Mouse (Mus musculus): Measurements from ENCODE around the gene Trpv6. TPM values are rescaled to one million over a fixed set of nuclear protein-coding genes. Genes with fewer than 3 reads are reported as not detected.

Trpv6 gene
- 0.72 and 0.74 TPM in 2 replicates for polyA plus RNA-seq (2012; rRNA removed)

DNA sequence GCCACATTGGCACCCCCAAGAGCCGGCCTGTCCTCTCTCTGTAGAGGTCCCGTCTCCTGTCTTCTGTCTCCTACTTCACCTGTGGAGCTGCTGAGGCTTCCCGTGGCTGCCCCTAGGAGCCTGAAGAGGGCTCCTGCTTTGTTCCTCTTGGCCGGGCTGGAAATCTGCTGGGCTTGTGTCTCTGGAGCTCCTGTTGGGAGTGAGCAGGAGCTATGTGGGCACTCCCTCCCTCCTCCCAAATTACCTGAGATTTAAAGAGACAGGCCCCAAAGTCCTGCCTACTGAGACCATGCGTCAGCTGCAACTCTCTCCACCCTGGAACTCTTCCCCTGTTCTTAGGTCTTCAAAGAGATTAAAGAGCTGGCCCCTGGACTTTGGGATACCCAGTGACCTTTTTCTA is at the start of gene Trpv6:
Gene Trpv6 (minus strand): TSS at position 228 of the 400 bp plus-strand sequence.
- no peak for DNase-seq (ENCODE audit: extremely low spot score in 1 of 2, low spot score in 1 of 2)

GRCm38 (mm10) chr6:41685596-41685995 is 49.4 kb upstream of the Trpv6 start:
- no peak for DNase-seq (ENCODE audit: extremely low spot score in 1 of 2, low spot score in 1 of 2)

DNA sequence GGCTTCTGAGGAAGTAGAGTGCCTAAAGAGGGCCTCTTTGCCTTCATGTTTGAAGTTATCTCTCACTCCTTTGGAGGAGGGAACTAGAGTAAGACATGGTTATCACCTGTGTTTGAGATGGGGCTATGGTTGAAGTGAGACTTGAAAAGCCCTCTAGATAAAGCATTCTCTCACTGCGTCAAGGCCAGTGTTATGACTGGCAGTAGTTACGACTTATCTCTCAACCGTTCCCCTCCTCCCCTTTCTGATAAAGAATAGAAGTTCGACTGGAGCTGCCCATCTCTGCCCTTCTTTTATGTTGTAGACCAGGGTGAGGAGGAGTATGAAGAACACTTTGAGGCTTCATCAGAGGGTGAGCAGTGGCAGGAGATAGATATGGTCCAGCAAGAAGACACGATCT is 48.7 kb upstream of the Trpv6 start:
- no peak for DNase-seq (ENCODE audit: extremely low spot score in 1 of 2, low spot score in 1 of 2)

GRCm38 (mm10) chr6:41684131-41684530 is 47.9 kb upstream of the Trpv6 start, which contains the start of gene Llcfc1:
Gene Llcfc1 (plus strand): TSS chr6:41684431.
- no peak for DNase-seq (ENCODE audit: extremely low spot score in 1 of 2, low spot score in 1 of 2)

DNA sequence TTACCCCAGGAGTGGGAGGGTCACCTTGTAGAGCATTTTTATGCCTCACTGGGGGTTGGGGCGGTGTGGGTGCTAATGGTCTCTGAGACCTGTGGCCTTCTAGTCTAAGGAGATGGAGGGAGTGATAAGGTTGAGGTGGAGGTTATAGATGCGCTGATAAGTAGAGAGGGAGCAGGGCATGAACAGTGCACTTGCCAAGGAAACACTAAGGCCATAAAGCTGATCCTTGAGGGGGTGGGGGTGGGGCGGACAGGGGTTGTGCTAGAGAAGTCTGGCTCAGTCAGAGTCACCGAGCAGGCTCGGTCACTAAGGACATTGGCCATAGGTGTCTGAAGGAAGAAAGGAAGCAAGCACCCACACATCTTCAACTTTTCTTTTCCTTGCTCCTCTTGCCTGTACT is 45.5 kb upstream of the Trpv6 start:
- DNase-seq (ENCODE audit: extremely low spot score in 1 of 2, low spot score in 1 of 2), result no peak

DNA sequence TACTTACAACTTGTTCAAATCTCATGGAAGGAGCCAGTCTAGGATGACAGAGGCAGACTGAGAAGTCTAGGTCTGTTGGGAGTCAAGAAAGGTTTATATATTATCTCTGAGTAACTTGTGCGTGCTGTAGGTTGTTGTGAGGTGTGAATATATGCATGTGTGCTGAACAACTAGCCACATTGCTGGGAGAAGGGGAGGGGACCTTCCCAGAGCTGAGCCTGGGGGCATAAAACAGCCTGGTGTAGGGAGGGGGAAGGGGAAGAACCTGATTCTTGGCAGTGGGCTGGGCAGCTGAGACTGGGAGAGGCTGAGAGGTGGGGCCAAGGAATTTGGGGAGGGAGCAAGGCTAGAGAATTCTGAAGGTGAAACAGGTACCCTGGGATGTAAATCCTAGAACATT is 44.5 kb upstream of the Trpv6 start, which contains the start of gene Trpv5:
Gene Trpv5 (minus strand): TSS at position 101 of the 400 bp plus-strand sequence.
- DNase-seq (ENCODE audit: extremely low spot score in 1 of 2, low spot score in 1 of 2), result no peak

DNA sequence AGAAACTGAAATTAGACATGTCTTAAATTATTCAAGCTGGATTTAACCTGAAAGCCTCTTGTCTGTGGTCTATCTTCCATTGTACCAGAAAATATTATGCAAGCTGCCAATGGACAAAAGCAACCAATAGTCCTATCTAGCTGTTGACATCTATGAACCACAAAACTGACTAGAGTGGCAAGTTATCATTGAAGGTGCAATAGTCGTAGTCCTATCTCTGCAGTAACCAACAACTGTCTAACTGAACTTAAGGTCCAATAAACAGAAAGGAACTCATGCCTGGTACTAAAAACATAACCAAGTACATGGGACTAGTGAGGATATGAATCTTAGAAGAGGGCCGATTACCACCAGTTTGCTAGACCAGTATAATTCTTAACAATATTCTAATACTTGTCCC is 40.3 kb upstream of the Trpv6 start:
- no peak for DNase-seq (ENCODE audit: extremely low spot score in 1 of 2, low spot score in 1 of 2)

GRCm38 (mm10) chr6:41662320-41662719 is 26.1 kb upstream of the Trpv6 start:
- DNase-seq (ENCODE audit: extremely low spot score in 1 of 2, low spot score in 1 of 2), result peak in 1 of 2 experiments; percentile 12

GRCm38 (mm10) chr6:41658487-41658886 is 22.3 kb upstream of the Trpv6 start:
- DNase-seq (ENCODE audit: extremely low spot score in 1 of 2, low spot score in 1 of 2), result no peak

GRCm38 (mm10) chr6:41654648-41655047 is 18.4 kb upstream of the Trpv6 start:
- no peak for DNase-seq (ENCODE audit: extremely low spot score in 1 of 2, low spot score in 1 of 2)

GRCm38 (mm10) chr6:41653173-41653572 is 17.0 kb upstream of the Trpv6 start:
- no peak for DNase-seq (ENCODE audit: extremely low spot score in 1 of 2, low spot score in 1 of 2)

DNA sequence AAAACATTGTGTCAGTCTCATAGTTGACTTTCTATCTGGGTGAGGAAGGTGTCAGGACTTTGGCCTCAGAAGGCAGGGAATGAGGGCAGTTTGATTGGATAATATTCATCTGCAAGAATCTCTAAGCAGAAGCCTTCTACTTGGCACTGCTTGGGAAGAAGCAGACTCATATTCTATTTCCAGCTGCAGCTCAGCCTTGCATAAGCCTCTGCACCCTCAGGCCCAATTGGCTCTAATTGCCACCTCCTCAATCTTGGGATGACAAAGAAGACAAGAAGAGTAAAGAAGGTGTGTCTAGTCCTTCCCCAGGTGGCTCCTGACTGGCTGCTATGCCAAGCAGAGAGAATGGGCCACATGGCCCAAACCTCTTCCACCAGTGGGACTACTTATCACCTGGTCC is 10.5 kb upstream of the Trpv6 start:
- no peak for DNase-seq (ENCODE audit: extremely low spot score in 1 of 2, low spot score in 1 of 2)

GRCm38 (mm10) chr6:41646220-41646619 is 10.0 kb upstream of the Trpv6 start:
- DNase-seq (ENCODE audit: extremely low spot score in 1 of 2, low spot score in 1 of 2), result no peak

DNA sequence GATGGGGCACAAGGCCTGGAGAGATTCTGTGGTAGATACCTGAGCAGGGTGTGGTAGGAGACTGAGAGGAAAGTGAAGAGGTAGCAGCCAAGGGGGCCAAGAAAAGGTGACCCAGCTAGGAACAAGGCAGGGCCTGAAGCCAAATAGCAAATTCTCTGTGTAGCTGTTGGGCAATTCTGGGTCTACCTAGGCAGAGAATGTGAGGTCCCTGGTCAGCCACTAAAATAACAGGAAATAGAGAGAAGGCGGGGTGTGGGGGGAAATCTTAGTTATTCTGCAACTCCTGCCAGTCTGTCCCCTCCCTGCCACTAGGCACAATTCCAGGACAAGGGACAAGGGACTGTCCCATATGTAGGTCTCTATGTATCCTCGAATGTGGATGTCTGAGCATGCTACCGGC is 7.0 kb upstream of the Trpv6 start:
- no peak for DNase-seq (ENCODE audit: extremely low spot score in 1 of 2, low spot score in 1 of 2)

GRCm38 (mm10) chr6:41642765-41643164 is 6.6 kb upstream of the Trpv6 start:
- no peak for DNase-seq (ENCODE audit: extremely low spot score in 1 of 2, low spot score in 1 of 2)

- no peak for DNase-seq (ENCODE audit: extremely low spot score in 1 of 2, low spot score in 1 of 2)
Measured at GRCm38 (mm10) chr6:41641173-41641866, 5.1 kb upstream of the Trpv6 start.

DNA sequence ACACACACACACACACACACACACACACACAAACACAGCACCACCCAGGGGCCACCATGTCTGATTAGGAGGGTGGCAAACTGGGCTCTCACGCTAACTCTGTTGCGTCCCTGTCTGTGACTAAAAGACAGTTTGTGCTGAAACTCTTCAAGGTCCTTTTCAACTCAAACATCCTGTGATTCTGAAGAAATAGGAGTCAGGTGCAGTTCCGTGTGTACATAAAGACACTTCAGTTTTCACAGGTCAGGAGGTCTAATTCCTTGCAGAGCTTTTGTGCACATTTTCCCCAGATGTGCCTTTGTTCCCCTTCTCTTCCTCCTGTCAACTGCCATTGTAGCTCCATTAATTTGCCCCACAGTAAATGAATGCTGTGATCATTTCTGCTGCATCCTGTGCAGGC is 4.2 kb upstream of the Trpv6 start:
- no peak for DNase-seq (ENCODE audit: extremely low spot score in 1 of 2, low spot score in 1 of 2)

GRCm38 (mm10) chr6:41637927-41638506 is 1.8 kb upstream of the Trpv6 start:
- no peak for DNase-seq (ENCODE audit: extremely low spot score in 1 of 2, low spot score in 1 of 2)

- no peak for DNase-seq (ENCODE audit: extremely low spot score in 1 of 2, low spot score in 1 of 2)
Measured at GRCm38 (mm10) chr6:41637393-41637792, 1.2 kb upstream of the Trpv6 start.

DNA sequence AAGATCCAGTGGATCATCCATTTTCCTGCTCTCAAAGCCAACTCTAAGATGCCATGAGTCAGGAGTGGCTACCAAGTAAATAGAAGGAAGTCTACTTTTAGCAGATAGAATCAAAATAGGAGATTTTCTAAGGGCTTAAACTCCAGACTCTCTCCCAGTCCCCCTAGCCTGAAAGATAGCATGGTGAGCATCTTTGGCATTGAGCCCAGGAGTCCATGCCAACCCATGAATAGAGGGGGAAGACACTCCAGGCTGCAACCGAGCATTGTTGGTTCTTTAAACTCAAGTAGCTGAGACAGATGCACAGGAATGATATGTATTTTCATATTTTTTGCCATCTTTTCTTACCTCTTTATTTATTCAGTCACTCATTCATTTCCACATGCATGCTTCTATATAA is 994 bp downstream of the Trpv6 start:
- no peak for DNase-seq (ENCODE audit: extremely low spot score in 1 of 2, low spot score in 1 of 2)

DNA sequence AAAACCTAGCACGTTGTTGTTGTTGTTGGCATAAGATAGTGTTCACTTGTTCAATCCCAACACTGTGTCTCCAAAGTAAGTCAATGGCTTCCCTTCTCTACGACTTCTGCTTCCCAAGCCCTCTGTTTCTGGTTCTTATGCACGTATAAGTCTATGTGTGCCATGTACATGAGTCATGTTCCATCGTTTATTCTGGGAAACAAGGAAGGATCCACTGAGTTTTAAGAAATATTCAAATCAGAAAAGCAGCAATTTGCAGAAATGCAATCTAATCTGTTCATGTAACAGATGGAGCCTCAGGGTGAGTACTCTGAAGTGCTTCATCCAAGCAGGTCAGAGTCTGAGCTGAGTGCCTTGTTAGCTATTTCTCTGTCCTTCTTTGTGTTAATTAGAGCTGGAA is 4.7 kb downstream of the Trpv6 start:
- DNase-seq (ENCODE audit: extremely low spot score in 1 of 2, low spot score in 1 of 2), result peak in 1 of 2 experiments; percentile 63

DNA sequence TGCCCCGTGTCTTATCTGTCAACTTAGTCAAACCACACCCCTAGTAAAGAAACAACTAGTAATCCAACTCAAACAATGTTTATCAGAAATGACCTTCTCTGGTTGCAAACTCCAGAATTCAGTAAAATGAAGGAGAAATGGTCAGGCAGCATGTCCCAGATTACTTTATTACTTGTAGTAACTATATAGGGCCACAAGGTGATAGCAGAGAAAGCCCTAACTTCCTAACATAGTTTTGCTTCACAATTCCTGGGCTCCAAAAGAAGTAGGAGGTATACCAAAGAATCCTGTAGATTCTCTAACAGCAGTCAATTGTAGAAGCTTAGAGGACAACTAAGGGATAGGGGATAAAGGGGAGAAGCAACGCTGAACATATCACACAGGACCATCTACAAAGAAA is 5.4 kb downstream of the Trpv6 start:
- no peak for DNase-seq (ENCODE audit: extremely low spot score in 1 of 2, low spot score in 1 of 2)
